ENCODE assay signal across 8 mouse cellular contexts in the genomic region with DNA sequence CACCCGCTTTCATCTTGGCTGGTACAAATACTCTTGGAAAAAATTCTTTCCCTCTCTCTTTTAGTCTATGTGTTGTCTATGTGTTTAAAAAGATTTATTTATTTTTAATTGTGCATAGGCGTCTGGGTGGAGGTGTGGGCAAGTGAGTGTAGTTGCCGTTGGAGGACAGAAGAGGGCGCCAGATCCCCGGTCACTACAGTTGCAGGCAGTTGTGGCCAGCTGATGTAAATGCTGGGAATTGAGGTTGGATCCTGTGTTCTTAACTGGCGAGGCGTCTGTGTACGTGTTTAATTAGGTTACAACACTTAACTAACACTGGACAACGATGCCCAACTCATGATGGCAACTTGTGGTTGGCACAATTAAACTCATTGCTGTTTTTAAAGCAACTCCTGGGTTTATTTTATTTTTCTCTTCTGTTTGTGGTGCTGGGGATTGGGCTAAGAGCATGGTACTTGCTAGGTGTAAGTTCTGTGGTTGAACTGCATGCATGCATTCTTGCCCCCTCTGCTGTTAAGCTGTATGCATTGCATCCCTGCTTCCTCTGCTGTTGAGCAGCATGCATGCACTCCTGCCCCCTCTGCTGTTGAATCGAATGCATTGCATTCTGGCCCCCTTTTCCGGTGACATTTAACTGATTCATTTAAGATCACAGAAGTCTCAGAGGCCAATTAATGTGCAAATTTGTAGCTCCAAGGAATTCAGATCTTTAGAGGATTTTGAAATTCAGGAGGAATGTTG. TPM values are rescaled to one million over a fixed set of nuclear protein-coding genes. Genes with fewer than 3 reads are reported as not detected.
DNase-seq lines count a peak whose midpoint lies in the region; ATAC-seq and TF ChIP-seq lines count a peak whose summit lies in the region.

No protein-coding gene starts in this region.

- WGBS in kidney, embryonic 16.5 days = 79% methylated on average over 11 of the region's 11 CpGs
- WGBS in kidney, adult 2 months = 76% methylated on average over 11 of the region's 11 CpGs
- 80% methylated on average over 11 of the region's 11 CpGs for WGBS in limb, embryonic 14.5 days

- no peaks in the 10 kb centered on the region for H3K4me1 ChIP-seq in kidney, embryonic 16.5 days (ENCODE audit: insufficient read depth, low read length)
- peaks cover 6% of the 10 kb centered on the region; the same call in 1 of the 2 replicates for H3K4me1 ChIP-seq in kidney, adult 2 months (ENCODE audit: control insufficient read depth, insufficient read depth, low read length)
- peaks cover 5% of the 10 kb centered on the region; the same call in 1 of the 2 replicates for H3K4me1 ChIP-seq in limb, embryonic 14.5 days (ENCODE audit: control insufficient read depth, insufficient read depth, low read length)

- peak; percentile 81 for DNase-seq in kidney, adult 18-20 months
- DNase-seq in cerebellum, postnatal 14 days = peak; percentile 85 to 86
- peak; percentile 77 for DNase-seq in gastrocnemius, adult 2 months
- DNase-seq in kidney, adult 2 months = peak; percentile 92
- DNase-seq in limb, embryonic 14.5 days (ENCODE audit: low spot score) = peak; percentile 94
- DNase-seq in spleen, postnatal 14 days (ENCODE audit: low spot score in 2 of 2) = peak; percentile 71 to 85

- no peaks in the 10 kb centered on the region for H3K36me3 ChIP-seq in kidney, embryonic 16.5 days (ENCODE audit: insufficient read depth, low read length)
- H3K36me3 ChIP-seq in kidney, adult 2 months (ENCODE audit: control insufficient read depth, insufficient read depth, low read length) = no peaks in the 10 kb centered on the region
- H3K36me3 ChIP-seq in limb, embryonic 14.5 days (ENCODE audit: control insufficient read depth, insufficient read depth, low read length) = no peaks in the 10 kb centered on the region

- no peak for TF ChIP-seq POLR2A in kidney, adult 2 months (IDR thresholded peaks at IDR 0.05; ENCODE audit: low read depth, low read length)
- no peak for TF ChIP-seq POLR2A in limb, embryonic 14.5 days (IDR thresholded peaks at IDR 0.05; ENCODE audit: borderline replicate concordance, extremely low read depth, insufficient read depth, insufficient read length)

- intact Hi-C loops in gastrocnemius, adult 2 months (cut with DNase I) = loop anchor here (5.0 kb wide), 3 partner anchors 332 to 897 kb away; no protein-coding TSS in a partner anchor

- H3K9ac ChIP-seq in kidney, embryonic 16.5 days (replicated peaks; ENCODE audit: low read length) = no peak overlapping the region
- no peak overlapping the region for H3K9ac ChIP-seq in limb, embryonic 14.5 days (ENCODE audit: low read depth, low read length, severe bottlenecking)

- no peaks in the 10 kb centered on the region for H3K9me3 ChIP-seq in kidney, embryonic 16.5 days (ENCODE audit: low read length)
- H3K9me3 ChIP-seq in limb, embryonic 14.5 days (ENCODE audit: control insufficient read depth, low read length) = no peaks in the 10 kb centered on the region

- peak; percentile 95 for TF ChIP-seq CTCF in gastrocnemius, adult 2 months (IDR thresholded peaks at IDR 0.05)
- peak; percentile 100 for TF ChIP-seq CTCF in kidney, adult 2 months (conservative IDR thresholded peaks at IDR 0.05; ENCODE audit: insufficient read depth, insufficient read length, low read depth, low read length)

- no peaks in the 10 kb centered on the region for H3K27me3 ChIP-seq in kidney, embryonic 16.5 days (ENCODE audit: insufficient read depth, low read length)
- H3K27me3 ChIP-seq in kidney, adult 2 months (replicated peaks; ENCODE audit: control insufficient read depth, insufficient read depth, low read length) = no peaks in the 10 kb centered on the region
- H3K27me3 ChIP-seq in limb, embryonic 14.5 days (ENCODE audit: control insufficient read depth, insufficient read depth, low read length) = no peaks in the 10 kb centered on the region

- H3K4me3 ChIP-seq in kidney, embryonic 16.5 days (ENCODE audit: low read length) = no peak overlapping the region
- no peak overlapping the region for H3K4me3 ChIP-seq in gastrocnemius, adult 2 months
- no peak overlapping the region for H3K4me3 ChIP-seq in kidney, adult 2 months (ENCODE audit: insufficient read depth, low read depth, low read length)
- no peak overlapping the region for H3K4me3 ChIP-seq in limb, embryonic 14.5 days (replicated peaks; ENCODE audit: low read length)

- no peak; the same call in 1 of the 2 replicates for ATAC-seq in kidney, embryonic 16.5 days (ENCODE audit: low FRiP score, low TSS enrichment)
- peak; percentile 51 for ATAC-seq in limb, embryonic 14.5 days (ENCODE audit: low FRiP score, low read depth)
- ATAC-seq in monocyte, adult 5-6 weeks (replicated peaks; ENCODE audit: insufficient number of reproducible peaks, low FRiP score, low TSS enrichment, poor library complexity, severe bottlenecking) = peak; percentile 94

- no peak overlapping the region for H3K27ac ChIP-seq in kidney, embryonic 16.5 days (ENCODE audit: low read length)
- H3K27ac ChIP-seq in gastrocnemius, adult 2 months = no peak overlapping the region
- no peak overlapping the region for H3K27ac ChIP-seq in kidney, adult 2 months (ENCODE audit: insufficient read depth, low read depth, low read length)
- H3K27ac ChIP-seq in limb, embryonic 14.5 days (replicated peaks; ENCODE audit: low read depth, low read length) = no peak overlapping the region

- no peak overlapping the region for H3K4me2 ChIP-seq in kidney, embryonic 16.5 days (replicated peaks; ENCODE audit: low read depth, low read length)
- H3K4me2 ChIP-seq in limb, embryonic 14.5 days (replicated peaks; ENCODE audit: low read depth, low read length, severe bottlenecking) = no peak overlapping the region

RNA-seq across cellular contexts. Expression of gene Tut7, which starts 17.7 kb away (rescaled TPM):
- polyA plus RNA-seq in kidney, embryonic 16.5 days (2015; fragmentation: Nextera tagmentation; extraction: Ambion mirVana) = 43.0 and 47.2 TPM in 2 replicates
- 10 to 100 TPM; 40.5 to 43.5 TPM for total RNA-seq in gastrocnemius, adult 2 months (2021)
- 14.5 and 14.6 TPM in 2 replicates for polyA plus RNA-seq in kidney, adult 2 months (2012; rRNA removed)
- 32.5 and 39.9 TPM in 2 replicates for polyA plus RNA-seq in limb, embryonic 14.5 days (2012; rRNA removed)
- polyA plus RNA-seq in limb, embryonic 14.5 days (2014; fragmentation: Nextera tagmentation; extraction: Ambion mirVana) = 45.9 and 51.1 TPM in 2 replicates
- total RNA-seq in monocyte, adult 5-6 weeks (2017) = 227 to 337 TPM (median 264 TPM) in 3 replicates

RNA-seq across cellular contexts. Expression of gene Gm49354, which starts 58.6 kb away (rescaled TPM):
- polyA plus RNA-seq in kidney, embryonic 16.5 days (2015; fragmentation: Nextera tagmentation; extraction: Ambion mirVana) = not detected in 2 replicates
- not detected for total RNA-seq in gastrocnemius, adult 2 months (2021)
- not detected in 2 replicates for polyA plus RNA-seq in kidney, adult 2 months (2012; rRNA removed)
- polyA plus RNA-seq in limb, embryonic 14.5 days (2012; rRNA removed) = not detected in 2 replicates
- polyA plus RNA-seq in limb, embryonic 14.5 days (2014; fragmentation: Nextera tagmentation; extraction: Ambion mirVana) = not detected in 2 replicates
- total RNA-seq in monocyte, adult 5-6 weeks (2017) = 9.7 to 54.7 TPM (median 19.1 TPM) in 3 replicates
